Mouse (Mus musculus) hindbrain, embryonic 12.5 days (tissue): ENCODE results near the gene Ppm1m. TPM values are rescaled to one million over a fixed set of nuclear protein-coding genes. Genes with fewer than 3 reads are reported as not detected.
A peak's percentile ranks its signal among the peaks of the same experiment; 100 is the strongest.
"Not testable (repeated sequence)": the region's sequence is repeated elsewhere in the genome, so short reads cannot be mapped to it uniquely, and the experiment has no call there.

Experiments
- ATAC-seq: fragments of 200-750 bp; cut with Nextera tagmentation; 2 replicates; pipeline ENCODE4 v1.8.0; 2017; ENCODE audit warnings: moderate TSS enrichment; ENCODE audit not compliant: low FRiP score
- H3K27ac ChIP-seq: fragments of 300-500 bp; sonication (generic); 2 replicates; pipeline ENCODE4 v1.5.1; 2016; ENCODE audit warnings: mild to moderate bottlenecking
- H3K27me3 ChIP-seq: fragments of 300-500 bp; sonication (generic); 2 replicates; pipeline ENCODE4 v1.6.1; 2016; ENCODE audit warnings: mild to moderate bottlenecking
- H3K36me3 ChIP-seq: fragments of 300-500 bp; sonication (generic); 2 replicates; pipeline ENCODE4 v1.6.1; 2016; ENCODE audit warnings: mild to moderate bottlenecking
- H3K4me1 ChIP-seq: fragments of 300-500 bp; sonication (generic); 2 replicates; pipeline ENCODE4 v1.6.1; 2016
- H3K4me2 ChIP-seq: fragments of 300-500 bp; sonication (generic); replicated peaks from 2 replicates; pipeline ENCODE4 v1.6.1; 2016; ENCODE audit warnings: mild to moderate bottlenecking
- H3K4me3 ChIP-seq: fragments of 300-500 bp; sonication (generic); 2 replicates; pipeline ENCODE4 v1.5.1; 2016; ENCODE audit warnings: mild to moderate bottlenecking
- H3K9ac ChIP-seq: fragments of 300-500 bp; sonication (generic); 2 replicates; pipeline ENCODE4 v1.6.1; 2016; ENCODE audit warnings: mild to moderate bottlenecking, moderate library complexity
- H3K9me3 ChIP-seq: fragments of 300-500 bp; sonication (generic); replicated peaks from 2 replicates; pipeline ENCODE4 v1.6.1; 2016; ENCODE audit warnings: mild to moderate bottlenecking
- WGBS: fragments of 180-500 bp; shearing (Covaris S2); methylation state at CpG from one replicate; pipeline ENCODE4 v1.1.7; 2016; 5-methylcytosine and 5-hydroxymethylcytosine counted together
- polyA plus RNA-seq: library from polyadenylated mRNA; unstranded; fragments of >200 nt; fragmentation: Nextera tagmentation; extraction: Ambion mirVana; gene quantifications from 2 replicates; pipeline ENCODE4 v1.2.1, GENCODE M21; 2016

Gene Ppm1m
- polyA plus RNA-seq, 1 experiment from 2014 or later: 37.0 TPM

GRCm38 (mm10) chr9:106176769-106177168 is 22.8 kb downstream of the Ppm1m start:
- H3K9ac ChIP-seq: no peak overlapping the region
- WGBS: 88% methylated on average over 5 of the region's 5 CpGs
- no peak for ATAC-seq
- no peak overlapping the region for H3K4me2 ChIP-seq
- H3K27ac ChIP-seq: no peak overlapping the region
- H3K36me3 ChIP-seq: peaks cover 38% of the 10 kb centered on the region
- no peaks in the 10 kb centered on the region for H3K9me3 ChIP-seq
- peaks cover 20% of the 10 kb centered on the region for H3K4me1 ChIP-seq
- H3K4me3 ChIP-seq: no peak overlapping the region
- H3K27me3 ChIP-seq: no peaks in the 10 kb centered on the region

DNA sequence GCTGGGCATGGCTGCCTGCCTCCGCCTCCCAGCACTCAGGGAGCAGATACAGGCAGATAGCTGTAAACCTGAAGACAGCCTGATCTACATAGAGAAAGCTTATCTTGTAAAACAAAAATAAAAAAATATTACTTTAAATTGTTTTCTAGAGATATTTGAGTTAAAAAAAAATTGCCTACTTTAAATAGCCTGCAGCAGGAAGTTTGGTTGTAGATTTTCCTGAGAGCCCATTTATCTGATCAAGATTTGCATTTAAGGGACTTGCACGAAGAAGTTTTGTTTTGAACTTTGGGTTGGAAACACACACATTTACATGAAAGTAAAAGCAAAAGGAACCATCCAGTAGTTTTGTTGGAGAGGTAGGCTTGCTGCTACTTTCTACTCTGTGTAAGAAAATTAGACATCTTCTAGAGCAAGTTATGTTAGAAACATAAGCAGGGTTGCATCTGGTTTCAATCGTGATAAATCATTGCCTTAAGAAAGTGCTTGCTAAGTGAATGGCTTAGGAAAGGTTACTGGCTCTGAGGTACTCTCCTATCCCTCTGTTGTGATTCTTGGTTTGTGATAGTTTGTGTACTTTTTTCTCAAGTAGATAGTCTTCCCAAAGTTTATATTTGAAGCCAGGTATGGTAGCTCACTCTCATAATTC is 23.9 kb downstream of the Ppm1m start:
- Histone ChIP-seq H3K9me3 (no peaks in the 10 kb centered on the region), H3K9ac (no peak overlapping the region), H3K4me3 (no peak overlapping the region), H3K27ac (no peak overlapping the region), H3K27me3 (no peaks in the 10 kb centered on the region), H3K36me3 (peaks cover 27% of the 10 kb centered on the region), H3K4me1 (peaks cover 20% of the 10 kb centered on the region), H3K4me2 (no peak overlapping the region)
- no peak for ATAC-seq
- WGBS: 87% methylated on average over 3 of the region's 3 CpGs

GRCm38 (mm10) chr9:106173363-106173762 is 26.2 kb downstream of the Ppm1m start:
- peak overlapping the region; percentile 66 for H3K4me2 ChIP-seq
- no peak overlapping the region for H3K9ac ChIP-seq
- H3K4me1 ChIP-seq: peaks cover 23% of the 10 kb centered on the region
- no peak overlapping the region for H3K27ac ChIP-seq
- H3K9me3 ChIP-seq: no peaks in the 10 kb centered on the region
- no peaks in the 10 kb centered on the region for H3K27me3 ChIP-seq
- H3K4me3 ChIP-seq: peak overlapping the region; percentile 92
- no peak for ATAC-seq
- H3K36me3 ChIP-seq: peaks cover 16% of the 10 kb centered on the region
- WGBS: 67% methylated on average over 2 of the region's 2 CpGs

GRCm38 (mm10) chr9:106172527-106172926 is 27.0 kb downstream of the Ppm1m start:
- WGBS: 41% methylated on average over 3 of the region's 3 CpGs
- Histone ChIP-seq H3K4me2 (peak overlapping the region; percentile 66), H3K27ac (no peak overlapping the region), H3K27me3 (no peaks in the 10 kb centered on the region), H3K9ac (peak overlapping the region; percentile 94; the same call in 1 of the 2 replicates), H3K9me3 (no peaks in the 10 kb centered on the region), H3K4me3 (peak overlapping the region; percentile 92), H3K4me1 (peaks cover 23% of the 10 kb centered on the region), H3K36me3 (peaks cover 8% of the 10 kb centered on the region)
- ATAC-seq: no peak

- Histone ChIP-seq H3K4me1 (peaks cover 23% of the 10 kb centered on the region), H3K9me3 (no peaks in the 10 kb centered on the region), H3K27ac (peak overlapping the region; percentile 98), H3K9ac (peak overlapping the region; percentile 94), H3K4me3 (peak overlapping the region; percentile 92), H3K36me3 (no peaks in the 10 kb centered on the region), H3K27me3 (no peaks in the 10 kb centered on the region), H3K4me2 (peak overlapping the region; percentile 66)
- WGBS: under 1% methylated on average over 30 of the region's 30 CpGs
- peak; percentile 82 for ATAC-seq
Measured at GRCm38 (mm10) chr9:106171346-106172158, 28.0 kb downstream of the Ppm1m start.

DNA sequence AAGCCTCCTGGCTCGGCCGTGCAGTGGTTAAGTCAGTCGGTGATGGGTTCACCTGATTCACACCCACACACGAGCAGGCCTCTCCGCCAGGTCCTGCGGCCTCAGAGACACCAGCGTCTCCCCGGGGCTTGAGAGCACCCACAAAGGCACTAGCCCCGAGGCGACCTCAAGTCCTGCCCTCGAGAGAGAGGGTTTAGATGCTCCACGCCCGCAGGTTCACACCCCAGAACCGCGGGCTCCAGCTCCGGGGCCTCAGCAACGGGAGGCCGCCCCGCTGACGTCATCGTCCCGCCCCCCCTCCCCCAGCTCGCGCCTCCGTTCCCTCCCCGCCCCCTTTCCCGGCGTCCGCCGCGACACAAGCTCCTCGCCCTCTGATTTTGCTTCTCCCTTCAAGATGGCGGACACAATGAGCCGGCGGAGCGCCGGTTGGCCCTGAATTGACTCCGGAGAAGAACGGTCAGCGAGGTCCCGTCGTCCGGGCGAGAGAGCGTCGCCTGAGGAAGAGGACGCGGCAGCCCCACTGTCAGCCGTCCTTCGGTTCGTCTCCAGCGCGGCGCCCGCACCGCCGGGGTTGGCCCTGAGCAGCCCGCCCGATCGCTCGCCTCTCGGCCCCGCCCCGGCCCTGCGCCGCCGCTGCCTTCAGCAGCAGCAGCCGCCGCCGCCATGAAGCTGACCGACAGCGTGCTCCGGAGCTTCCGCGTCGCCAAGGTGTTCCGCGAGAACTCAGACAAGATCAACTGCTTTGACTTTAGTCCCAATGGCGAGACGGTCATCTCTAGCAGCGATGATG is 28.8 kb downstream of the Ppm1m start, which contains the start of gene Wdr82:
Gene Wdr82, plus strand, starts transcription at position 373 of the 790 bp plus-strand sequence.
- Histone ChIP-seq H3K27ac (peak within 1 kb of the TSS; percentile 98), H3K9ac (peak within 1 kb of the TSS; percentile 94), H3K36me3 (no peaks in the 10 kb centered on the region), H3K9me3 (no peaks in the 10 kb centered on the region), H3K4me2 (peak within 1 kb of the TSS; percentile 66), H3K4me3 (peak within 1 kb of the TSS; percentile 92), H3K4me1 (peaks cover 23% of the 10 kb centered on the region), H3K27me3 (no peaks in the 10 kb centered on the region)
- WGBS: under 1% methylated on average over 69 of the region's 81 CpGs
- peak; percentile 91 for ATAC-seq

DNA sequence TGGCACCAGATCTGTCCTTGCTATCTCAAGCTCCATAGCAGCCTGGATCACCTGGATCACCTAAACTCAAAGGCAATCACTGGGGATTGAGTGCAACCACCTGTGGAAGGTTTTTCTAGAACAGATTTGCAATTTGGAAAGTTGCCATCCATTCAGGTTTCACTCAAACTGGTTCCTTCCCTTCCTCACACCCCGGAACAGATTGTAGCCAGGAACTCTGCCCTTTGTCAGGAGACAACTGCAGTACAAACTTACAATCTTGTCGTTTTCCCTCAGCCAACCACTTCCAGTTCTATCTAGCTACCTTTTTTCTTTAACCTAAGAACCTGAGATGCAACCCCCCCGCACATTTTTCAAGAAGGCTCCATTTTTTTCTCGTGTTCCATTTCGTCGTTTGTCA is 29.6 kb downstream of the Ppm1m start:
- no peak for ATAC-seq
- Histone ChIP-seq H3K9me3 (no peaks in the 10 kb centered on the region), H3K9ac (no peak overlapping the region), H3K4me2 (peak overlapping the region; percentile 66), H3K27ac (no peak overlapping the region), H3K27me3 (no peaks in the 10 kb centered on the region), H3K4me3 (no peak overlapping the region), H3K4me1 (peaks cover 22% of the 10 kb centered on the region), H3K36me3 (no peaks in the 10 kb centered on the region)
- 40% methylated on average over 6 of the region's 6 CpGs for WGBS

GRCm38 (mm10) chr9:106169006-106169405 is 30.5 kb downstream of the Ppm1m start:
- not testable (repeated sequence) for H3K27ac ChIP-seq, H3K9ac ChIP-seq, H3K4me3 ChIP-seq, H3K9me3 ChIP-seq, H3K4me2 ChIP-seq, ATAC-seq, H3K36me3 ChIP-seq, H3K27me3 ChIP-seq
- WGBS: 84% methylated on average over 1 of the region's 1 CpGs
- H3K4me1 ChIP-seq: peaks cover 16% of the 10 kb centered on the region

GRCm38 (mm10) chr9:106167703-106168102 is 31.8 kb downstream of the Ppm1m start:
- Histone ChIP-seq H3K9ac (no peak overlapping the region), H3K4me1 (peaks cover 5% of the 10 kb centered on the region; the same call in 1 of the 2 replicates), H3K4me3 (no peak overlapping the region), H3K36me3 (no peaks in the 10 kb centered on the region), H3K27me3 (no peaks in the 10 kb centered on the region), H3K27ac (no peak overlapping the region), H3K4me2 (no peak overlapping the region), H3K9me3 (no peaks in the 10 kb centered on the region)
- WGBS: 38% methylated on average over 1 of the region's 1 CpGs
- no peak for ATAC-seq

GRCm38 (mm10) chr9:106167241-106167640 is 32.3 kb downstream of the Ppm1m start:
- no peaks in the 10 kb centered on the region for H3K27me3 ChIP-seq
- H3K4me2 ChIP-seq: no peak overlapping the region
- no peak overlapping the region for H3K9ac ChIP-seq
- peaks cover 3% of the 10 kb centered on the region; the same call in 1 of the 2 replicates for H3K4me1 ChIP-seq
- no peaks in the 10 kb centered on the region for H3K36me3 ChIP-seq
- H3K9me3 ChIP-seq: no peaks in the 10 kb centered on the region
- 76% methylated on average over 3 of the region's 3 CpGs for WGBS
- H3K27ac ChIP-seq: no peak overlapping the region
- no peak for ATAC-seq
- no peak overlapping the region for H3K4me3 ChIP-seq

- Histone ChIP-seq H3K9ac (no peak overlapping the region), H3K36me3 (no peaks in the 10 kb centered on the region), H3K4me1 (peaks cover 3% of the 10 kb centered on the region; the same call in 1 of the 2 replicates), H3K9me3 (no peaks in the 10 kb centered on the region), H3K27ac (no peak overlapping the region), H3K4me3 (no peak overlapping the region), H3K4me2 (no peak overlapping the region), H3K27me3 (no peaks in the 10 kb centered on the region)
- WGBS: 81% methylated on average over 2 of the region's 2 CpGs
- ATAC-seq: no peak
Measured at GRCm38 (mm10) chr9:106166709-106167108, 32.8 kb downstream of the Ppm1m start.

DNA sequence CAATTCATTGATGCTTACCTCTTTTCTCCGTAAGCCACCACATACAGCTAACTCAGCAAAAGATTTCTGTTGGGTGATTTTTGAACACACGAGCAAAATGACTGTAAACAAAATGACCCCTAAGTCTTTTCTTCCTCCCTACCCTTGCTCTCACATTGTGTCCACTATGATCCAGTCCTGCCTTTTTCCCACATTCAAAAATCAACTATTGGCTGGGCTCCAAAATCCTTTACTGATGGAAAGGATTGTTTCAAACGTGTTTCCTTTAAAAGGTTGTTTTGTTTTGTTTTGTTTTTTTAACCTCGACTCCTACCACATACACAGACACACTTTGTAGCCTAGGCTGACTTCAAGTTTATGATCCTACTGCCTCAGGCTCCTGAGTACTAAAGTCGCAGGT is 39.1 kb downstream of the Ppm1m start:
- Histone ChIP-seq H3K9ac (peak overlapping the region; percentile 66; the same call in 1 of the 2 replicates), H3K4me3 (peak overlapping the region; percentile 50), H3K27ac (peak overlapping the region; percentile 97), H3K27me3 (no peaks in the 10 kb centered on the region), H3K4me1 (peaks cover 14% of the 10 kb centered on the region; the same call in 1 of the 2 replicates), H3K4me2 (peak overlapping the region; percentile 67), H3K9me3 (no peaks in the 10 kb centered on the region), H3K36me3 (no peaks in the 10 kb centered on the region)
- no peak for ATAC-seq
- WGBS: 48% methylated on average over 5 of the region's 5 CpGs
